Mouse (Mus musculus) stomach, embryonic 15.5 days (tissue): ENCODE results near the gene Kif24. TPM values are rescaled to one million over a fixed set of nuclear protein-coding genes. Genes with fewer than 3 reads are reported as not detected.
A peak's percentile ranks its signal among the peaks of the same experiment; 100 is the strongest.
"Not testable (repeated sequence)": the region's sequence is repeated elsewhere in the genome, so short reads cannot be mapped to it uniquely, and the experiment has no call there.

ENCODE experiments used
- ATAC-seq: fragments of 200-750 bp; cut with Nextera tagmentation; 2 replicates; pipeline ENCODE4 v1.8.0; 2017; ENCODE audit warnings: low read depth, moderate number of reproducible peaks, moderate TSS enrichment; ENCODE audit not compliant: insufficient read depth, low FRiP score
- H3K27ac ChIP-seq: fragments of 300-500 bp; sonication (generic); 2 replicates; pipeline ENCODE4 v1.5.1; 2015; ENCODE audit warnings: mild to moderate bottlenecking, inconsistent platforms
- H3K27me3 ChIP-seq: fragments of 300-500 bp; sonication (generic); replicated peaks from 2 replicates; pipeline ENCODE4 v1.6.1; 2015; ENCODE audit warnings: inconsistent platforms
- H3K36me3 ChIP-seq: fragments of 300-500 bp; sonication (generic); 2 replicates; pipeline ENCODE4 v1.6.1; 2015; ENCODE audit warnings: inconsistent platforms
- H3K4me1 ChIP-seq: fragments of 300-500 bp; sonication (generic); 2 replicates; pipeline ENCODE4 v1.6.1; 2015; ENCODE audit warnings: inconsistent platforms
- H3K4me2 ChIP-seq: fragments of 300-500 bp; sonication (generic); 2 replicates; pipeline ENCODE4 v1.6.1; 2015; ENCODE audit warnings: mild to moderate bottlenecking, inconsistent platforms
- H3K4me3 ChIP-seq: fragments of 300-500 bp; sonication (generic); replicated peaks from 2 replicates; pipeline ENCODE4 v1.5.1; 2015; ENCODE audit warnings: inconsistent platforms
- H3K9ac ChIP-seq: fragments of 300-500 bp; sonication (generic); 2 replicates; pipeline ENCODE4 v1.6.1; 2015; ENCODE audit warnings: inconsistent platforms
- H3K9me3 ChIP-seq: fragments of 300-500 bp; sonication (generic); 2 replicates; pipeline ENCODE4 v1.6.1; 2016; ENCODE audit warnings: inconsistent platforms
- WGBS: fragments of 180-500 bp; shearing (Covaris S2); methylation state at CpG from one replicate; pipeline ENCODE4 v1.1.7; 2015; 5-methylcytosine and 5-hydroxymethylcytosine counted together
- polyA plus RNA-seq: library from polyadenylated mRNA; unstranded; fragments of >200 nt; fragmentation: Nextera tagmentation; extraction: Ambion mirVana; gene quantifications from 2 replicates; pipeline ENCODE4 v1.2.1, GENCODE M21; 2015

Gene Kif24
- polyA plus RNA-seq, 1 experiment from 2014 or later = 6.1 TPM

DNA sequence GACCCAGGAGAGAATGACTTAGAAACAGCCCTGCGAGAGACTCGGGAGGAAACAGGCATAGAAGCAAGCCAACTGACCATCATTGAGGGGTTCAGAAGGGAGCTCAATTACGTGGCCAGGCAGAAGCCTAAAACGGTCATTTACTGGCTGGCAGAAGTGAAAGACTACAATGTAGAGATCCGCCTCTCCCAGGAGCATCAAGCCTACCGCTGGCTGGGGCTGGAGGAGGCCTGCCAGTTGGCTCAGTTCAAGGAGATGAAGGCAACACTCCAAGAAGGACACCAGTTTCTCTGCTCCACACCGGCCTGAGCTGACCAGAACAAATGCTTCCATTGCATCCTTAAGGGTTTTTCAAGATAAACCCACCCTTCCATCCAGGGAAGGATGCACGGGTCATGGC lies 15.6 kb upstream of the Kif24 start:
- no peak overlapping the region for H3K4me2 ChIP-seq
- H3K36me3 ChIP-seq = no peaks in the 10 kb centered on the region
- no peaks in the 10 kb centered on the region for H3K9me3 ChIP-seq
- peaks cover 7% of the 10 kb centered on the region; the same call in 1 of the 2 replicates for H3K4me1 ChIP-seq
- no peaks in the 10 kb centered on the region for H3K27me3 ChIP-seq
- WGBS = 62% methylated on average over 8 of the region's 8 CpGs
- H3K27ac ChIP-seq = peak overlapping the region; percentile 81
- no peak overlapping the region for H3K9ac ChIP-seq
- H3K4me3 ChIP-seq = no peak overlapping the region
- no peak for ATAC-seq

DNA sequence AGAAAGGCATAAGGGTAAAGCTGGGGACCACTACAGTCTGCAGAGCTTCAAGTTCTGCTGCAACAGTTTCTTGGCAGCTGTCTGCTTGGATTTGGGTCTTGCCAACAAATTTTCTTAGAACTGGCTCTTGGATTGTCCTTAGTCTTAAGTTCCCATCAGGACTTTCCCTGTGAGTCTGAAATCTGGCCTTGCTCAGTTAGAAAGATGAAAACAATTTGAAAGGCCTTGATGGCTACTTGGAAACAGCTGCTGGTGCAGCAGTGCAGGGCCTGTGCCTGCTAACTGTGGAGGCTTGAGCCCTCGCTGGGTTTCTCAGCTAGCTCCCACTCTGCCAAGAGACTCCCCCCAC lies 14.7 kb upstream of the Kif24 start:
- Histone ChIP-seq H3K27me3 (no peaks in the 10 kb centered on the region), H3K9me3 (no peaks in the 10 kb centered on the region), H3K4me2 (no peak overlapping the region), H3K27ac (peak overlapping the region; percentile 81), H3K4me3 (no peak overlapping the region), H3K9ac (no peak overlapping the region), H3K36me3 (no peaks in the 10 kb centered on the region), H3K4me1 (peaks cover 7% of the 10 kb centered on the region; the same call in 1 of the 2 replicates)
- WGBS = 52% methylated on average over 1 of the region's 1 CpGs
- ATAC-seq = peak; percentile 80

DNA sequence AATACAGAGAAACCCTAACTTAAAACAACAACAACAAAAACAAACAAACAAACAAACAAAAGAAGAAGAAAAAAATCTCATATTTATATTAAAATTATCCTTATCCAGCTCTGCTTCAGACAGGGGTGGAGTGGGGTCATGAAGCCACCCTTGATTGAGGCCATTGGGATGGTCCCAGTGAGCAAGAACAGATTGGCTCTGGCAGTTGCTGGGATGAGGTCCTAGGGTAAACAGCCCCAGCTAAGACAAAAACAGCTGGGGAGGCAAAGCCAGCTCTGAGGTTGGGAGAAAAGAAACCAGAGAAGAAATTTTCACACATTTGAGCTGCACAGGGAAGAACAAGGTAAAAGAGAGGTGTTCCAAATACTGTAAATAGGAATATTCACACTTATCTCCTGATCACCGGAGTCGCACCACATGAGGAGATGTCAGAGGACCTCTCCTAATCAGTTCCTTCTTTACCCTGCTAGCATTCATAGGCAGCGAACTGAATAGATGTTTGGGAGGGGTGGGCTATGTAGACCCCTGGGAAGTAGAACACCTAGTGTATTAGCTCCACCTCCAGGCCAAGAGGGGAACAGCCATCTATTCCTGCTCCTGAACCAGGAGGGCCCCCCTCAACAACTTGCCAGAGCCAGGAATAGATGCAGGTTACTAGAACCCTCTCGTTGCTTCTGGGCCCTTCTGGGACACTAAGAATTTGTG lies 14.2 kb upstream of the Kif24 start:
- no peak overlapping the region for H3K4me2 ChIP-seq
- H3K36me3 ChIP-seq = no peaks in the 10 kb centered on the region
- H3K27ac ChIP-seq = peak overlapping the region; percentile 81
- 57% methylated on average over 4 of the region's 4 CpGs for WGBS
- no peak for ATAC-seq
- H3K9me3 ChIP-seq = no peaks in the 10 kb centered on the region
- no peak overlapping the region for H3K4me3 ChIP-seq
- no peaks in the 10 kb centered on the region for H3K27me3 ChIP-seq
- H3K9ac ChIP-seq = no peak overlapping the region
- peaks cover 7% of the 10 kb centered on the region; the same call in 1 of the 2 replicates for H3K4me1 ChIP-seq

DNA sequence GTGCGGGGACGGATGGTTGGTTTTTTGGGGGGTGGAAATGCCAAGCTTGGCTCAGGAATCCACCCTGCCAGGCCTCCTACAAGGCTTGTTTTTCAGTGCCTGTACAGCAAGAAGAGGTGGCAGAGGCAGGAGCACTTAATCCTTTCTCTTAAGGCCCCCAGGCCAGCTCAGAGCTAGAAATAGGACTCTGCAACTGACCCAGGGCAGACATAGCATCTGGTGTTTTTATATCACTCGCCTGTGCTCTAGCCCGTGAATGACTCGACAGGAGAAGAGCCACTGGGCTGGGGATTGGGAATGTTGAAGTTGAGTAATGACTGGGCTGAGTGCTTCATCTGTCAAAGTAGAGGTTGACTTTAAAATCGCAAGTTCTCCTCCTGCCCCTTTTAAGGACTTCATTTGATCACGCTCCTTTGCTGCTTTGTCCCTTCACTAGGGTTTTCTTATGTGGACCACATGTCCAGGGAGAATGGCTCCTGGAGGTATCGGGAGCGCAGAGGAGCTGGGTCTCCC lies 13.0 kb upstream of the Kif24 start:
- ATAC-seq = no peak
- no peak overlapping the region for H3K4me2 ChIP-seq
- WGBS = 83% methylated on average over 9 of the region's 9 CpGs

DNA sequence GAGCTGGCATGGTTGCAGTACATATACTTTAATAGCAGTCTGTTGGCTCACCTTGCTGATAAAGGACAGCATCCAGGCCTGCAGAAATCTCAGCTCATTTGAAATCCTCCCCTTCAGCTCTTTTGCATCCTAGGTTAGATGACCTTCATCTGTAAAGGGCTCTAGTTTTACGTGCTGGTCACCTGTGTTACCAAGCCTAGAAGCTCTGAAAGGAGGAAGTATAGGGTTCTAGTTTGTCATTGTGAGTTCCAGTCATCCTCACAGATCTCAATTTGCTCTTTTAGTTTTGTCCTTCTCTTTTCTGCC lies 6.7 kb upstream of the Kif24 start:
- Histone ChIP-seq H3K27me3 (no peaks in the 10 kb centered on the region), H3K9ac (no peak overlapping the region), H3K4me3 (no peak overlapping the region), H3K4me2 (no peak overlapping the region), H3K36me3 (no peaks in the 10 kb centered on the region), H3K4me1 (peaks cover 3% of the 10 kb centered on the region; the same call in 1 of the 2 replicates), H3K27ac (no peak overlapping the region), H3K9me3 (no peaks in the 10 kb centered on the region)
- WGBS = 79% methylated on average over 1 of the region's 1 CpGs
- no peak for ATAC-seq

More for the DNA sequence above, 13.0 kb upstream of the Kif24 start:
- Histone ChIP-seq H3K4me1 (peaks cover 7% of the 10 kb centered on the region; the same call in 1 of the 2 replicates), H3K9ac (no peak overlapping the region), H3K36me3 (no peaks in the 10 kb centered on the region), H3K4me3 (no peak overlapping the region), H3K27ac (no peak overlapping the region), H3K9me3 (no peaks in the 10 kb centered on the region), H3K27me3 (no peaks in the 10 kb centered on the region)

DNA sequence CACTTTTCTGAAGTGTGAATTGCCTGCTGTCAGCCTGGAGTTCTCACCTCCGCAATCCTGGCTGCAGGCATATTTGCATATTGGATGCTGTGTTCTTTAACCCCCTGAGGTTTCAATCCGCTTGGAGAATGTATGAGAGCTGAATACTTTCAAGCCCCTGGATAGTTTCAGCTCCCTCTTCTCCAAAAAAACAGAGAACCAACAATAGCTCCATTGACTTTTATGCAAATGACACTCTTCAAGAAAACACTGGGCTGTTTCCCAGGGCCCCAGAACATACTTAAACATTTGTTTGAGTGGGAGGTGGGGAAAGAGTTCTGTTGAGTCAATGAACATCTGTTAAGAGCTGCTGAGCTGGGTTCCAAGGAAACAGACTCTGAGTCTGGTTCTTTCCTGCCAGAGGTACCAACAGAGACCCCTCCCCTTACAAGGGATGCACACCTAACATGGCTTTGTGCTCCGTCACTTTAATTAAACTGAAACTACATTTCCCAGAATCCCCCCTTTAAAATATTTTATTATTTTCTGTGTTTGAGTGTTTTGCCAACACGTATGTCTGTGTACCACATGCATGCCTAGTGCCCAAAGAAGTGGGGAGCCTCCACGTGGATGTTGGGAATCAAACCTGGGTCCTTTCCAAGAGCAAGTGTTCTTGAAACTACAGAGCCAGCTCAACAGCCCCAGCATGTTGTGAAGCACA lies 6.1 kb upstream of the Kif24 start:
- no peak overlapping the region for H3K9ac ChIP-seq
- no peak overlapping the region for H3K4me3 ChIP-seq
- H3K4me1 ChIP-seq = peaks cover 5% of the 10 kb centered on the region
- no peaks in the 10 kb centered on the region for H3K36me3 ChIP-seq
- H3K27me3 ChIP-seq = no peaks in the 10 kb centered on the region
- H3K4me2 ChIP-seq = no peak overlapping the region
- no peak for ATAC-seq
- WGBS = 51% methylated on average over 5 of the region's 5 CpGs
- no peaks in the 10 kb centered on the region for H3K9me3 ChIP-seq
- H3K27ac ChIP-seq = no peak overlapping the region

DNA sequence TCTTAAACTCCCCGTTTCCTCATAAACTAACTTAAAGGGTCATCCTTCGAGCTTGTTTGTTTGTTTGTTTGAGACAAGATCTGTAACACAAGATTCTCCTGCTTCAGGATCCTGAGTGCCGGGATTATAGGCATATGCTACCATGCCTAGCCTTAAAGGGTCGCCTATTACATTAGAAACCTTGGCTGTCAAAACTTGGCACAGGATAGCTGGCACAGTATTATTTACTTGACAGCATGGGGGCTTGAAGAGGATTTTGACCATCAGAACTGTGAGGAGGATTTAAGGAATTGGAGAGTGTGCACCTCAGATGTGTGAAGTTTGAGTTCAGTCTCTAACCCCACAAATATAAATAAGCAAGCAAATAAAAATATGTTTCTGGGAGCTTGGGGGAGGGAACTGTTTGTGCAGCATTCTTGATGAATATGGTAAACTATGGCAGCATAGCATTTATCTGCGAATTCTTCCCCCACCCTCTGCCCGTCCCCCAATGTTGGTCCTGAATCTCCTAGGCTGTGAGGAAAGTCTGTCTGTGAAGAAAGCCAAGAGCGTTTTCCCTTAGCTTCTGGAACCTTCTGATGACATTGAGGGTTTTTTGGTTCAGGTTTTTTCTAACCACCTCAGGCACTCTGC lies 5.5 kb upstream of the Kif24 start:
- peaks cover 6% of the 10 kb centered on the region for H3K4me1 ChIP-seq
- H3K9ac ChIP-seq = no peak overlapping the region
- H3K27ac ChIP-seq = no peak overlapping the region
- no peak for ATAC-seq
- WGBS = 67% methylated on average over 7 of the region's 7 CpGs
- H3K27me3 ChIP-seq = no peaks in the 10 kb centered on the region
- no peak overlapping the region for H3K4me3 ChIP-seq
- H3K36me3 ChIP-seq = no peaks in the 10 kb centered on the region
- H3K4me2 ChIP-seq = no peak overlapping the region
- H3K9me3 ChIP-seq = no peaks in the 10 kb centered on the region

DNA sequence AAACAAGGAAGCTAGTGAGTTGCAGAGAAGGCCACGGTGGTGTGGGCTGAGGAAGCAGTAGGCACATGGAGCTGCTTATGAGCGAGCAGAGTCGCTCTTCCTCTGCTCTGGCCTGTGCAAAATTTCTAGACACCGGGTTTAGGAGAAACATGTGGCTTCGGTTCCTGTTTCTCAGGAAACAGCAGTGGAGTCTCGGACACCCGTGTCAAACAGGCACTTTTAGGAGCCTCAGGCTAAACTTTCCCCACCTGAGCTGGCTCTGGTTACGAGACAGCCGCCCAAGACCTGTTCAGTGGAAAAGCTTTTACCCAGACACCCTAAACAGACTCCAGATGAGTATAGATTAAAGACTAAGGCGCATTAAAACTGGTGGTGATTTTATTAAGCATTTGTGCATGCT lies 4.5 kb upstream of the Kif24 start:
- H3K4me1 ChIP-seq = peaks cover 6% of the 10 kb centered on the region
- no peaks in the 10 kb centered on the region for H3K27me3 ChIP-seq
- no peaks in the 10 kb centered on the region for H3K9me3 ChIP-seq
- no peak for ATAC-seq
- H3K9ac ChIP-seq = no peak overlapping the region
- no peak overlapping the region for H3K27ac ChIP-seq
- no peak overlapping the region for H3K4me2 ChIP-seq
- H3K4me3 ChIP-seq = no peak overlapping the region
- H3K36me3 ChIP-seq = no peaks in the 10 kb centered on the region
- WGBS = 78% methylated on average over 10 of the region's 10 CpGs

DNA sequence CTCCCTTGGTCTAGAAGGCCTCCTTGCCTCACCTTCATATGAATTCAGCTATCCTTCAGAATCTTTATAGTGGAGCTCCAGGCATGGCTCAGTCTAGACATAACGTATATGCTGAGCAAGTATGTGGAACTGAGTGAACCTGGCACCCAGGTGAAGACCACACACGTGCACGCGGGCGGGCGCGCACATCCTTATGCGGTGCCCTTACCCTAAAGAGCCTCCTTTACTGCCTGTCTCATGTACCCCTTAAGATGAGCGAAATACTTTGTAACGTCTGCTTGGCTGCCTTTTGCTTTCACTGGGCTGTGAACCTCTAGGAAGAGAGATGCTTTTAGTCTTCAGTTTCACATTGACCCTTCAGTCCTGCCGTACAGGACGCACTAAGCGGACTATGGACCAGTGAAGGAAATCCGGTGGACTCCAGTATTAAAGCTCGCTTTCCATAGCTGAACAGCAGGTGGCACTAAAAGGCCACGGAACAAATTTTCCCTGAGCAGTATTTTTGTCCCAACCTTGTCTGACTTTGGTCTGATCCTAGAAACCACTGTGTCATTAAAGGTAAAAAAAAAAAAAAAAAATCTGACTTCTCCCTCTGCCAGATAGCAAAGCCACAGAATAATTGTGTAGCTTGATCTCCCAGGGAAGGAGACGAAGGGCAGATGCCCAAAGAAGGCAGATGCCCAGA lies 3.9 kb upstream of the Kif24 start:
- H3K27ac ChIP-seq = no peak overlapping the region
- WGBS = 54% methylated on average over 17 of the region's 17 CpGs
- H3K9me3 ChIP-seq = no peaks in the 10 kb centered on the region
- H3K4me1 ChIP-seq = peaks cover 11% of the 10 kb centered on the region
- H3K27me3 ChIP-seq = no peaks in the 10 kb centered on the region
- ATAC-seq = no peak
- no peaks in the 10 kb centered on the region for H3K36me3 ChIP-seq
- H3K9ac ChIP-seq = no peak overlapping the region
- H3K4me3 ChIP-seq = no peak overlapping the region
- H3K4me2 ChIP-seq = no peak overlapping the region

DNA sequence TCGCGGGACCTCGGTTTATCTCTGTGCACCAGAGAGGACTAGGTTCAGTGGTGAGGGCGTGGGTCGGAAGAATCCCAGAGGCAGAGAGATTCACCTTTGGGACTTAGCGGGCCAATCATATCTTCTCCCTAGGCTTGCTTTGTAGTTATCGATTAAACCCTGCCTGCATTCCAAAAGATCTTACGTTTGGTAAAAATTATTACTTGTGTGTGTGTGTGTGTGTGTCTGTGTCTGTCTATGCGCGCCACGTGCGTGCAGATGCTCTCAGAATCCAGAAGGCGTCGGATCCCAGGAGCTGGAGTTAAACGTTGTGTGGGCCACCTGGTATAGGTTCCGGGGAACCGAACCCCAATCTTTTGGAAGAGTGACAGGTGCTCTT lies 589 bp upstream of the Kif24 start:
- peaks cover 10% of the 10 kb centered on the region for H3K4me1 ChIP-seq
- ATAC-seq = no peak; the same call in 1 of the 2 replicates
- H3K9ac ChIP-seq = peak overlapping the region; percentile 59
- peak overlapping the region; percentile 50 for H3K4me2 ChIP-seq
- no peaks in the 10 kb centered on the region for H3K9me3 ChIP-seq
- WGBS = 4% methylated on average over 17 of the region's 17 CpGs
- no peaks in the 10 kb centered on the region for H3K27me3 ChIP-seq
- H3K36me3 ChIP-seq = no peaks in the 10 kb centered on the region
- H3K27ac ChIP-seq = peak overlapping the region; percentile 59
- peak overlapping the region; percentile 85 for H3K4me3 ChIP-seq

DNA sequence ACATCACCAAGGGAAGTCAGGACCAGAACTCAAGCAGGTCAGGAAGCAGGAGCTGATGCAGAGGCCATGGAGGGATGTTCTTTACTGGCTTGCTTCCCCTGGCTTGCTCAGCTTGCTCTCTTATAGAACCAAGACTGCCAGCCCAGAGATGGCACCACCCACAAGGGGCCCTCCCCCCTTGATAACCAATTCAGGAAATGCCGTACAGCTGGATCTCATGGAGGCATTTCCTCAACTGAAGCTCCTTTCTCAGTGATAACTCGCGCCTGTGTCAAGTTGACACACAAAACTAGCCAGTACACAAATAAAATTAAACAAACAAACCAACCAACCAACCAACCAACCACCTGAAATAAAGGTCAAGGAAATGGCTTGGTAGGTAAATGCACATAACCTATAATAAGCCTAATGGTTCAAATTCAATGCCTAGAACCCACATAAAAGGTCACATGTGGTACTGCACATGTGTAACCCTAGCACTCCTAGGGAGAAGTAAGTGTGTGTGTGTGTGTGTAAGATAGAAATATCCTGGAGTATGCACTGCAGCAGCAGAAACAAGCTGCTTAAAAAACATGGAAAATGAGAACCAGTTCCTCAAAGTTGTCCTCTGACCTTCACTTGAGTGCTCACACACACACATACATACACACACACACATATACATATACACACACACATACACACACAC lies 1.5 kb downstream of the Kif24 start:
- not testable (repeated sequence) for H3K4me1 ChIP-seq, H3K27me3 ChIP-seq, ATAC-seq, H3K36me3 ChIP-seq, H3K27ac ChIP-seq, H3K9me3 ChIP-seq, H3K9ac ChIP-seq
- Histone ChIP-seq H3K4me3 (peak overlapping the region; percentile 85; the same call in 1 of the 2 replicates), H3K4me2 (peak overlapping the region; percentile 69)
- WGBS = 64% methylated on average over 3 of the region's 3 CpGs
